Mouse (Mus musculus): ENCODE results near the gene Acot7. TPM values are rescaled to one million over a fixed set of nuclear protein-coding genes. Genes with fewer than 3 reads are reported as not detected.

Gene Acot7
- polyA plus RNA-seq, 1 experiment from 2014 or later: 66.5 TPM

GRCm38 (mm10) chr4:152274681-152275131 is 96.8 kb downstream of the Acot7 start:
- ATAC-seq (ENCODE audit: low read depth): peak; percentile 50
- Histone ChIP-seq H3K36me3 (ENCODE audit: control insufficient read depth, insufficient read depth, low read length) (no peaks in the 10 kb centered on the region), H3K4me2 (ENCODE audit: low read depth, low read length) (peak overlapping the region; percentile 92), H3K27ac (ENCODE audit: low read length) (peak overlapping the region; percentile 90), H3K27me3 (ENCODE audit: control insufficient read depth, insufficient read depth, low read depth, low read length) (peaks cover 3% of the 10 kb centered on the region), H3K9me3 (ENCODE audit: control insufficient read depth, low read length) (no peaks in the 10 kb centered on the region), H3K4me3 (ENCODE audit: low read length) (peak overlapping the region; percentile 75), H3K4me1 (replicated peaks; ENCODE audit: control insufficient read depth, insufficient read depth, low read length) (peaks cover 19% of the 10 kb centered on the region), H3K9ac (ENCODE audit: low read length) (peak overlapping the region; percentile 78)
- 2% methylated on average over 20 of the region's 20 CpGs for WGBS

DNA sequence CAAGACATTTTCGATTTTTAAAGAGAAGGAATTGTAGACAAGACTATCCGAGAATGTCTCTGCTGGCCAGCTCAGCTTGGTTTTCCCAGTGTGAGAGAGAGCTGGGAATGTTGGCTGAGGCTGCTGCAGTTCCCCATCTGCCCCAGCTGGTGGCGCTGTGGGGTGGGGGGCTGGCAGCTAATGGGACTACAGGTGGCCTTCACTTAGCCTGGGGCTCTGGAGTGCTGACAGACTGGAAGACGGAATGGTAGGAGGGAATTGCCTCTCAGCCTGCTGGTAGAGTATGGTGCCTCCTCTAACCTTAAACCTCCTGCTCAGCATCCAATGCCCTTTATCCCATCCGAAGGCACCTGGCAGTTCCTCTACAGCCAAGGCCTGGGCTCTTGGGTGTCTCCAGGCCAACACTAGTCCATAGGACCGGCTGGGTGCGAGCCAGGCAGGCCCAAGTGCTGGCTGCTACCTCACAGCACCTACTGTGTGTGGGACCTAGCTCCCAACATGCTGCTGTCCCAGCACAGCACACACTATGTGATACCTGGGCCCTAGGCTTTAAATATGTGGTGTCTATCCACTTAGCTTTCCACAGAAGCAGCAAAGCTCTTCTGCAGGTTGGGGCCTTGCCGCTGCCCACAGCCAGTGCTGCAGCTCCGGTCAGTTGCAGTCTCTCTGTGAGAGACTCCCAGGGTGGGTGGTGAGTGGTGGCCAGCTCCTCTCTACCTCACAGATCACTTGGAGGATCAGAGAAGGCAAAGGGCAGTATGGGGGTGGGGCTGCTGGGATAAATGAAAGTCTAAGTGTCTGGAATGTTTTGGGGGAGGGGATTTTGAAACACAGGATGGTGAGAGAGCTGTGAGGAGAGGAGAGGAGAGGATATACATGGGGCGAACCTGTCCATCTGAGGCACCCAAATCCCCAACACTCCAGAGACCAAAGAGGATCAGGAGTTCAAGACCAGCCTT is 98.7 kb downstream of the Acot7 start:
- Histone ChIP-seq H3K9me3 (ENCODE audit: control insufficient read depth, low read length) (no peaks in the 10 kb centered on the region), H3K4me3 (ENCODE audit: low read length) (no peak overlapping the region), H3K9ac (ENCODE audit: low read length) (no peak overlapping the region), H3K27ac (ENCODE audit: low read length) (no peak overlapping the region), H3K36me3 (ENCODE audit: control insufficient read depth, insufficient read depth, low read length) (peaks cover 4% of the 10 kb centered on the region; the same call in 1 of the 2 replicates), H3K4me1 (replicated peaks; ENCODE audit: control insufficient read depth, insufficient read depth, low read length) (peaks cover 15% of the 10 kb centered on the region), H3K27me3 (ENCODE audit: control insufficient read depth, insufficient read depth, low read depth, low read length) (peaks cover 17% of the 10 kb centered on the region), H3K4me2 (ENCODE audit: low read depth, low read length) (no peak overlapping the region)
- no peak for ATAC-seq (ENCODE audit: low read depth)
- WGBS: 46% methylated on average over 10 of the region's 10 CpGs

- peaks cover 30% of the 10 kb centered on the region for H3K27me3 ChIP-seq (ENCODE audit: control insufficient read depth, insufficient read depth, low read depth, low read length)
- H3K27ac ChIP-seq (ENCODE audit: low read length): no peak overlapping the region
- H3K9me3 ChIP-seq (ENCODE audit: control insufficient read depth, low read length): no peaks in the 10 kb centered on the region
- no peak for ATAC-seq (ENCODE audit: low read depth)
- no peak overlapping the region for H3K4me3 ChIP-seq (ENCODE audit: low read length)
- H3K36me3 ChIP-seq (ENCODE audit: control insufficient read depth, insufficient read depth, low read length): peaks cover 4% of the 10 kb centered on the region; the same call in 1 of the 2 replicates
- H3K4me1 ChIP-seq (replicated peaks; ENCODE audit: control insufficient read depth, insufficient read depth, low read length): peaks cover 11% of the 10 kb centered on the region
- no peak overlapping the region for H3K9ac ChIP-seq (ENCODE audit: low read length)
- 70% methylated on average over 2 of the region's 2 CpGs for WGBS
- H3K4me2 ChIP-seq (ENCODE audit: low read depth, low read length): no peak overlapping the region
These were observed 100.0 kb downstream of the Acot7 start for GRCm38 (mm10) chr4:152277916-152278315.

DNA sequence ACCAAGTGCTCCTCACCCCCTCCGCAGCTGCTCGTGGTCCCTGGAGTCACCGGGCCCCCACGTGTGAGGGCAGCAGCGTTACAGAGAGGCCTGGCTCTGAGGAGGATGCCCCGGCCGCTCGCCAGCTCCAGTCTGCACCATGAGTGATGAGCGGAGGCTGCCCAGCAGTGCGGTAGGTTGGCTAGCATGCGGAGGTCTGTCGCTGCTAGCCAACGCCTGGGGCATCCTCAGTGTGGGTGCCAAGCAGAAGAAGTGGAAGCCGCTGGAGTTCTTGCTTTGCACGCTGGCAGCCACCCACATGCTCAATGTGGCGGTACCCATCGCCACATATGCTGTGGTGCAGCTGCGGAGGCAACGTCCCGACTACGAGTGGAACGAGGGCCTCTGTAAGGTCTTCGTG is 101.1 kb downstream of the Acot7 start:
- WGBS: 84% methylated on average over 23 of the region's 23 CpGs

DNA sequence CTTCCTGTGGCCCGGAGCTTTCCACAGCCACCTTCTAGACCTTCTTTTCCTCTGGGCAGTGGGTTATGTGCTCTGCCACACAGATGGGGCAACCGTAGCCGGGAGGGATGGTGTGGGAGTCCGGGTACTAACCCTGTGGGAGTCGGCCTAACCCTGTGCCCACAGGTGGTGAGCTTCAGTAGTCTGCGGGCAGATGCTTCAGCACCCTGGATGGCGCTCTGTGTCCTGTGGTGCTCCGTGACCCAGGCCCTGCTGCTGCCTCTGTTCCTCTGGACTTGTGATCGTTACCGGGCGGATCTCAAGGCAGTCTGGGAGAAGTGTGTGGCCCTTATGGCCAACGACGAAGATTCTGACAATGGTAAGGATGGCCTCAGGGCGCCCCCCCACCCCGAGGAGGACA is 103.7 kb downstream of the Acot7 start:
- no peak overlapping the region for H3K27ac ChIP-seq (ENCODE audit: low read length)
- H3K4me2 ChIP-seq (ENCODE audit: low read depth, low read length): no peak overlapping the region
- H3K9me3 ChIP-seq (ENCODE audit: control insufficient read depth, low read length): no peaks in the 10 kb centered on the region
- WGBS: 59% methylated on average over 15 of the region's 15 CpGs
- H3K27me3 ChIP-seq (ENCODE audit: control insufficient read depth, insufficient read depth, low read depth, low read length): peaks cover 63% of the 10 kb centered on the region
- H3K36me3 ChIP-seq (ENCODE audit: control insufficient read depth, insufficient read depth, low read length): peaks cover 4% of the 10 kb centered on the region; the same call in 1 of the 2 replicates
- H3K9ac ChIP-seq (ENCODE audit: low read length): no peak overlapping the region
- no peak overlapping the region for H3K4me3 ChIP-seq (ENCODE audit: low read length)
- no peak for ATAC-seq (ENCODE audit: low read depth)
- peaks cover 16% of the 10 kb centered on the region for H3K4me1 ChIP-seq (replicated peaks; ENCODE audit: control insufficient read depth, insufficient read depth, low read length)

More for the DNA sequence above, 101.1 kb downstream of the Acot7 start:
- Histone ChIP-seq H3K9ac (ENCODE audit: low read length) (no peak overlapping the region), H3K4me3 (ENCODE audit: low read length) (no peak overlapping the region), H3K27ac (ENCODE audit: low read length) (no peak overlapping the region), H3K4me2 (ENCODE audit: low read depth, low read length) (no peak overlapping the region), H3K4me1 (replicated peaks; ENCODE audit: control insufficient read depth, insufficient read depth, low read length) (peaks cover 17% of the 10 kb centered on the region), H3K9me3 (ENCODE audit: control insufficient read depth, low read length) (no peaks in the 10 kb centered on the region), H3K36me3 (ENCODE audit: control insufficient read depth, insufficient read depth, low read length) (peaks cover 4% of the 10 kb centered on the region; the same call in 1 of the 2 replicates), H3K27me3 (ENCODE audit: control insufficient read depth, insufficient read depth, low read depth, low read length) (peaks cover 40% of the 10 kb centered on the region)
- ATAC-seq (ENCODE audit: low read depth): no peak

DNA sequence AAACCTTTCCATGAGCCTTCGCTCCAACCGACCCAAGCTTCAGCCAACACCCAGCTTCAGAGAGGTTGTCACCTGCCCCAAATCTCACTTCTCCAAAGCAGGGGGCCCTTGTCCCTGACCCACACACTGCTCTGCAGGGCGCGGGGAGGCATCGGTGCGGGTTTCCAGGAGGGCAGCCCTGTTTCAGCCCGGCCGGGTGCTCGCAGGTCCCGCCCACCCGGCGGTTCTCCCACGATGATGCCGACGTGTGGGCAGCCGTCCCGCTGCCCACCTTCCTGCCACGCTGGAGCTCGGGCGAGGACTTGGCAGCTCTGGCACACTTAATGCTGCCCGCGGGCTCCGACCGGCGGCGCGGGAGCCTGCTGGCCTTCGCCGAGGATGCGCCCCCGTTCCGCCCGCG is 104.8 kb downstream of the Acot7 start:
- Histone ChIP-seq H3K27ac (ENCODE audit: low read length) (no peak overlapping the region), H3K4me2 (ENCODE audit: low read depth, low read length) (peak overlapping the region; percentile 59), H3K36me3 (ENCODE audit: control insufficient read depth, insufficient read depth, low read length) (peaks cover 4% of the 10 kb centered on the region; the same call in 1 of the 2 replicates), H3K9ac (ENCODE audit: low read length) (peak overlapping the region; percentile 35; the same call in 1 of the 2 replicates), H3K4me3 (ENCODE audit: low read length) (peak overlapping the region; percentile 33), H3K4me1 (replicated peaks; ENCODE audit: control insufficient read depth, insufficient read depth, low read length) (peaks cover 16% of the 10 kb centered on the region), H3K27me3 (ENCODE audit: control insufficient read depth, insufficient read depth, low read depth, low read length) (peaks cover 74% of the 10 kb centered on the region), H3K9me3 (ENCODE audit: control insufficient read depth, low read length) (no peaks in the 10 kb centered on the region)
- 22% methylated on average over 27 of the region's 34 CpGs for WGBS
- peak; percentile 6; the same call in 1 of the 2 replicates for ATAC-seq (ENCODE audit: low read depth)

DNA sequence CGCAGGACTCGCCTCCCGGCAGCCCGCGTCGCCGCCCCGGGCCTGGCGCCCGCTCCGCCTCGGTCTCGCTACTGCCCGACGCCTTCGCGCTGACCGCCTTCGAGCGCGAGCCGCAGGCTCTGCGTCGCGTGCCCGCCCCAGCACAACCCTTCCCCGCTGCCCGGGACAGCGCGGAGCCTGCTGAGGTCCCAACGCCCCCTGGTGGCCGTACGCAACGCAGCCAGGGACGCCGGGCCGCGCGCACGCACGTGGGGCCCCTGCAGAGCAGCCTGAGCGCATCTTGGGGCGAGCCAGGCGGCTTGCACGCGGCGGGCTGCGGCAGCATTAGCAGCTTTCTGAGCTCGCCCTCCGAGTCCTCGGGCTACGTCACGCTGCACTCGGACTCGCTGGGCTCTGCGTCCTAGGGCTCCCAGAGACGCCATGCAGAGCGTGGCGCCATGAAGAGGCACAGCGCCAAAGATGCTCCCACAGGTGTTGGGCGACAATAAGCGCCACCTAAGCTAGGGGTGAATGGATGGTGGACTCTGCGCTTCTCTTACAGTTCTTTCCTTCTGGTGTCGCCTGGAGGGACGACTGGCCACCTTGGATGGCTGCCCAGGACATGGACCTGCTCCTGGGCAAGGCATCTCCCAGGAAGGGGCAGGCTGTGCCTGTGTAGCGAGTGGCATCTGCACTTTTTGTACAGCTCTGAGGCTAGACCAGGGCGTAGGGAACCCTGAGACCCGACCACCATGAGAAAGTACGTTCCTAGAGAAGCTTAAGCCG is 105.4 kb downstream of the Acot7 start:
- H3K9ac ChIP-seq (ENCODE audit: low read length): peak overlapping the region; percentile 35; the same call in 1 of the 2 replicates

DNA sequence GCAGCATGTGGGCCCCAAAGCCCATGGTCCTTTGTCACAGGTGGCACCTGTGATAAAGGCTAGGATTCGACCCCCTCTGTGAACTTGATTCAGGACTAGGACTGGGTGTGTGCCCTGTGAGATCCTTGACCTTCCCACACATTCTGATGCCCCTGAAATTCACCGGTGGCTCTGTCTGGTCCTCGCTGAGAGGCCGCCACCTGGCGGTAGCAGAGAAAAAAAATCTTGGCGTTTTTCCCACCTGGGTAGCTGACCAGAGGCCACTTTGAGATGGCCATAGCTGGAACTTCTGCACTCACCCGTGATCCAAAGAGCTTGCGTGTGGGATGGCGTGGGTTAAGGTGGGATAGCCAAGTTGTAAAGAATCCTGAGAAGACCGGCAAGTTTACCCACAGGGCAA is 107.6 kb downstream of the Acot7 start:
- ATAC-seq (ENCODE audit: low read depth): no peak
- Histone ChIP-seq H3K9me3 (ENCODE audit: control insufficient read depth, low read length) (no peaks in the 10 kb centered on the region), H3K27ac (ENCODE audit: low read length) (no peak overlapping the region), H3K4me3 (ENCODE audit: low read length) (no peak overlapping the region), H3K4me1 (replicated peaks; ENCODE audit: control insufficient read depth, insufficient read depth, low read length) (peaks cover 16% of the 10 kb centered on the region), H3K36me3 (ENCODE audit: control insufficient read depth, insufficient read depth, low read length) (no peaks in the 10 kb centered on the region), H3K27me3 (ENCODE audit: control insufficient read depth, insufficient read depth, low read depth, low read length) (peaks cover 91% of the 10 kb centered on the region), H3K9ac (ENCODE audit: low read length) (no peak overlapping the region), H3K4me2 (ENCODE audit: low read depth, low read length) (no peak overlapping the region)
- WGBS: 2% methylated on average over 10 of the region's 10 CpGs

More for the DNA sequence above, 105.4 kb downstream of the Acot7 start:
- Histone ChIP-seq H3K4me1 (replicated peaks; ENCODE audit: control insufficient read depth, insufficient read depth, low read length) (peaks cover 16% of the 10 kb centered on the region), H3K4me3 (ENCODE audit: low read length) (peak overlapping the region; percentile 33), H3K27ac (ENCODE audit: low read length) (no peak overlapping the region), H3K4me2 (ENCODE audit: low read depth, low read length) (peak overlapping the region; percentile 59), H3K9me3 (ENCODE audit: control insufficient read depth, low read length) (no peaks in the 10 kb centered on the region), H3K27me3 (ENCODE audit: control insufficient read depth, insufficient read depth, low read depth, low read length) (peaks cover 80% of the 10 kb centered on the region), H3K36me3 (ENCODE audit: control insufficient read depth, insufficient read depth, low read length) (peaks cover 4% of the 10 kb centered on the region; the same call in 1 of the 2 replicates)
- WGBS: 6% methylated on average over 70 of the region's 70 CpGs
- peak; percentile 87 for ATAC-seq (ENCODE audit: low read depth)
